Mouse (Mus musculus) induced T-regulatory cell, adult 2 months (primary cell): ENCODE results near the gene Tradd.
A peak's percentile ranks its signal among the peaks of the same experiment; 100 is the strongest.
"Not testable (repeated sequence)": the region's sequence is repeated elsewhere in the genome, so short reads cannot be mapped to it uniquely, and the experiment has no call there.

Source experiments
- DNase-seq: peaks from one replicate; pipeline ENCODE4 v3.0.0-alpha.2; 2012; ENCODE audit warnings: low read depth

Gene Tradd

DNA sequence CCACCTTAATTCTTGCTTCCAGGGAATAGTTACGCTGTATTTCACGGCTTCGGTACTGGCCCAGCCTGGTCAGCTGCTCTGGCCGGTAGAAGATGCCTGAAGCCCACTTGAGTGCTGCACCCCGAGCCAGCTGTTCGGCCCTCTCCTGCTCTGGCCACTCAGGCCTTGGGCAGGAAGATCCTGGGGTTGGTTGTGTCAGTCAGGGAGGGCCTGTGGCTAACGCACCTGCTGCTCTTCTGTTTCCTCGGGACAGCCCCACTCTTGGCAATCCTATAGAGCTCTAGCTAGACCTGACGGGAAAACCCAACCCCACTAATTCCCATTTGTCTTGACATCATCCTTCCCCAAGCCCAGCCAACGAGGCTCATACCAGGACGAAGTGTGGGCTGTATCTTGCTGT, 30.8 kb upstream of the Tradd start:
- no peak for DNase-seq

DNA sequence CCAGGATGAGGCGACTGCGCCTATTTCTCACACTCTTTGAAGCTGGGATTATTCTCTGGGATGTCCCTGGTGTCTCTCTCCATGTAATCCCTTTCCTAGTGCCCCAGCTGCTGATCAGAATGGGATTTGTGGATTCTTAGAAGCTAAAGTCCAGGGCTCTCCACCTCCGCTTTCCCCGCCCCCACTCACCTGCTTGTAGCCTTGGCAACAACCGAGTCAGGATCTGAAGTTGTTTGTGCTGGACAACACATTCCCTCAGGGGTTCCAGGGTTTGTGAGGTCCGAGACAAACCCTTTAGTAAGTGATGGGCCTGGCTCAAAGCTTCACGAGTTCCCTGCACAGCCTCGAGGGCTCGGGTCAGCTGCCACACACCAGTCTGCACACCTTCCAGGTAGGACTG, 30.4 kb upstream of the Tradd start:
- no peak for DNase-seq

DNA sequence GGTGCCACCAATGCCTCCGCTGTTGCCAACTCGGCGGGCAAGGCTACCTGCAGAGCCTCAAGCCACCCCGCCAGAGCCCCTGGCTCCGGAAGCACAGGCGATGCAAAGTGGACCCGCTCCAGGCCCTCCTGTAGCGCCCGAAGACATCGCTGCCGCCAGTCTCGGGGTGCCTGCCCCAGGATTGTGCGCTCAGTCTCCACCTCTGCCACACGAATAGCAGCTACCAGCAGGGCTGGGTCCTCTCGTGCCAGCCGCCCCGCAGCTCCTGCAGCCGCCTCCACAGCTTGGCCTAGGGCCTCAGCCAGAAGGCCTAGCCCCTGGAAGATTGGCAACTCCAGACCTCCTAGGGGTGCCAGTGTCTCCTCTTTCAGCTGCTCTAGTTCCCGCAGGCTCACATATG, 29.0 kb upstream of the Tradd start:
- no peak for DNase-seq

DNA sequence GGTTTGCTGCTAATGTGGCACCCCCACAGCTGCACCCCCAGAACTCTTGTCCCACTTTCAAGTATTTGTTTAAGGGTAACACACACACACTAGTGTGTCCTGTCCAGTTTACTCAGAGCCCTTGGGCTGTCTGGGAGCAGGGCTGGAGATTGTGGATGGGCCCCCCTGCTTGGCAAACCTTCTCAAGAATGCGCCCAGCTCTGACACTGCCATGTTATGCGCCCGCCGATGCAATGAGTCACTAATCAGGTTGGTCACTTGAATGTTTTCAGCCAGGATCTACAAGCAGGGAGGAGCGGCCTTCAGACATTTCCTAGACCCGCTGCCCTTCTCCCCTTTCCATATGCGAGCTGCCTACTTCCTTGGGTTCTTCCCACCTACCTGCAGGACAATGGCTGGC, 28.1 kb upstream of the Tradd start:
- no peak for DNase-seq

DNA sequence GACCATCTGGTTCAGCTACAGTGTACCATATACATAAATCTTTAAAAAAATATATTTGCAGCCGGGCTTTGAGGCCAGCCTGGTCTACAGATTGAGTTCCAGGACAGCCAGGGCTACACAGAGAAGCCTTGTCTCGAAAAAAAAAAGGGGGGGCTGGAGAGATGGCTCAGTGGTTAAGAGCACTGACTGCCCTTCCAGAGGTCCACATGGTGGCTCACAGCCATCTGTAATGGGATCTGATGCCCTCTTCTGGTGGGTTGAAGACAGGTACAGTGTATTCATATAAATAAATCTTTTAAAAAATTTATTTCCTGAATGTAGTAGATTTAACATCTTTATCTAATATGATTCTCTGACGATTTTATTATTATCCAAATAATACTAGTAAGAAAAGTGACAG, 27.4 kb upstream of the Tradd start:
- peak; percentile 29 for DNase-seq

DNA sequence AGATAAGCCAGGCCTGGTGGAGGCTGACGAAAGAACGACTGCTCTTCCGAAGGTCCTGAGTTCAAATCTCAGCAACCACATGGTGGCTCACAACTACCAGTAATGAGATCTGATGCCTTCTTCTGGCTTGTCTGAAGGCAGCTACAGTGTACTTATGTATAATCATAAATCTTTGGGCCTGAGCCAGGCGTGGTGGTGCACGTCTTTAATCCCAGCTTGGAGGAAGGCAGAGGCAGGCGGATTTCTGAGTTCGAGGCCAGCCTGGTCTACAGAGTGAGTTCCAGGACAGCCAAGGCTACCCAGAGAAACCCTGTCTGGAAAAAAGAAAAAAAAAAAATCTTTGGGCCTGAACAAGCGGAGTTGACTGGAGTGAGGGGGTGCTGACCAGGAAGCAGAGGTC, 27.0 kb upstream of the Tradd start:
- DNase-seq, result not testable (repeated sequence)

DNA sequence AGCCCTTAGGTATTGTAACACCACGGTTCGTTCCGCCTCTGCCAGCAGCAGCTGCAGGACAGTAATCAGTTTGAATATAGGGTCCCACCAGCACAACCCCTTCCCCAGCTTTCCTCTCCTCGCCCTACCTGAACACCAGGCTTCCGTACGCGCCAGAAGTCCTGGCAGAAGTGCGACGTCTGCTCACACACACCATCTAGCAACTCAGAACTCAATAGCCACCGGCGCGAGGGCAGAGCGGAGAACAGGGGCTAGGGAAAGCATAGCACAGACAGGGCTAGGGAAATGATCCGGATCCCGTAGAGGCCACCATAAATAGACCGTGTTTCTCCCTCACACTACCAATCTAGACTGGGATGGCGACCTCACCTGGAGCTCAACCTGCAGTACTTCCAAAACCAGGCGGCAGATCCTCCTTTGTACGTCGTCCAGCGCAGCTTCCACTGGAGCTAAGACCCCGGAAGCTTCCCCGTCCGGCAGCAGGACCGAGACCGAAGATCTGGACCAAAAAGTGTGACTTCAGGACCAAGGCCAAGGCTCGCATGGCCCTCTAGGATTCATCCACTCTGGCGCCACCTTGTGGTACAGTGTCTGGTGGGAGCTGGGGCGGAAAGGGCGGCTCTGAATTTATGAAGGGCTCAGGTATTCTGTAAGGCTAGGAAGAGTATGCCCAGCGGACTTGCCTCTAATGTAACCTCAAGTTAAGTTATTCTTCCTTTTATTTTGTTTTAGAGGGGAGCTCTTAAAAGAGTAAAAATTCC, 26.3 kb upstream of the Tradd start:
- DNase-seq, result peak; percentile 96

DNA sequence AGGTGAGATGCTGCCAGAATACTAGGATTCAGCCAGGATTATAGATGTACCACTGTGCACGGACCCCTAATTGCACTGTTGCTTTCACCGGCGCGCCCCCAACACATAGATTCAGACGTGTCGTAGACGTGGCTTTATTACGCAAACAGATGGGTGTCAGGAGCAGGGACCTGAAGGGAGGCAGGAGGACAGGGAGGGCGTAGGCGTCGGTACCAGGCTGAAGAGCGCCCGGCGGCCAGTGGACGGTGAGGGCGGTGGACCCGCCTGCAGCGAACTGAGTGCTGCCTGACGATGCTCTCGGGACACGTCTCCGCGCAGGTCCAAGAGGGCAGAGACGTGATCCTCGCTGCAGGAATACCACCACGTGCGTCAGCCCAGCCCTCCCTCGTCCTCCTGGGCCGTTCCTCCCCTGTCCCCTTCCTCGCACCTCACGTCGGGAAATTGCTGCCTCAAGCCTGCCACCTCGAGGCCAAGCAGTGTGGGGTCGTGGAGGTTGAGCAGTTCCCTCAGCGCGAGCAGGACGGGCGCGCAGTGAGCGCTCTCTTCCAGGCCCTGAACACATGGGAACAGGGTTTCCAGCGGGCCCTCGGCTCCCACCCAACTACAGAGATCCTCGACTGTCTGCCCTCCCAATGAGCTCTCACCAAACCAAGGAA, 25.5 kb upstream of the Tradd start, which contains the start of gene 4931428F04Rik:
Gene 4931428F04Rik (minus strand): TSS at position 60 of the 656 bp plus-strand sequence.
- peak; percentile 72 for DNase-seq

DNA sequence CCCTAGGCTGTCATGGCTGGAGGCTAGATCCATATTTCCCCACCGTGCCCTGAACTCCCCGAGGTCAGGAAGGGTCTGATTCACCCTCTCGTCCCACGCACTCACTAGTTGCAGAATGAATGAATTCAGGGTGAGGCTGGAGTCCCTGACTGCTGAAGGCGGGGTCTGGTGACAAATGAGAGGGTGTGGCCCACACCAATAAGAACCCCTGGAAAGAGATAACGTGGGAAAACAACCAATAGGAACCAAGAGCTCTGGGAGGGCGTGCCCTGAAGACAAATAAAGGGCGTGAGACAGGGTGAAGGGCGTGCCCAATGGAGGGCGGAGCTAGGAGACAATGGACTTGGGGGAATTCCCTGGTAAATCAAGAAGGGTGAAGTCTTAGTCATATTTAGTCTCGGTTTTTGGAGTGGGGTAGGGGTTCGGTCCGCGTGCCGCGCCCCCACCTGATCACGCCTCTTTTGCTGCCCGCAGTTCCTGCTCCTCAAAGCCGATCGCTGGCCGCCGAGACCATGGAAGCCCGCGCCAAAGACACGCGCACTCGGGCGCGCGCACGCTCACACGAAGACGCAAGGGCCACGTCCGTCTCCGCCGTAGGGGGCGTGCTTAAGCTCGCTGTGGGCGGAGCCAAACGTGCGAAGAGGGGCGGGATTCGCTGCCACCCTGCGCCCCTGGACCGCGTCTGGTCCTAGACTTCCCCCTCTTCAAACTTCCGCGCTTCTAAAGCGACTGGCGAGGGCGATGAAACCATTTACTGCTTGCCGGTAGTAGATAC, 24.7 kb upstream of the Tradd start:
- peak; percentile 98 for DNase-seq

DNA sequence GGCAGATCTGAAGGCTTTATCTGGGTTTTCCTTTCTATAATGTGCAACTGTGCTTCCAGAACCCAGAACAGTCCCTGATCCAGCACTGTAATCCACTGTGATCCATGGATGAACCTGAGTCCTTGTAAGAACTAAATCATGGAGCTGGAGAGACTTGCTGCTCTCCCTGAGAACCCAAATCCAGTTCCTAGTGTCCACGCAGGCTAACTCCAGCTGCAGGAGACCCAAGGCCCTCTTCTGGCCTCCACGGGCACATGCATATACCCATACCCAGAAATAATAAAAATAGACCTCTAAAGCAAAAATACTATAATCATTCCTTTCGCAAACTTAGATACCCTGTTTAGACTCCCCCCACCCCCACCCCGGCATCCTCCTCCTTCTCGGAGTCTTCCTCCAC, 23.8 kb upstream of the Tradd start:
- DNase-seq, result no peak

DNA sequence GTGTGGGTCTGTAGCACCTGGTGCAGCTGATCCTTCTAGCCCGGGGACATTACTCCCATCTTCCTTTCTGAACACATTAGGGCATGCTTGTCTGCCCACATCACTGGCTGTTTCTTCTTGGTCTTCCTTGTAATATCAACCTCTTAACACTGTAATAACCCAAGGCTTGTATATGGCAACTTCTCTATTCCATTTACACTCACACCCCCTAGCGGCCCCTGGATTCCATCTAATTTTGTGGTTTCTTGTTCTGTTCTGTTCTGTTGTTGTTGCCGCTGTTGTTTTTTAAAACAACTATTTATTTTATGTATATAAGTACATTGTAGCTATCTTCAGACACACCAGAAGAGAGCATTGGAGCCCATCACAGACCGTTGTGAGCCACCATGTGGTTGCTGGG, 22.5 kb upstream of the Tradd start:
- DNase-seq, result peak; percentile 29

DNA sequence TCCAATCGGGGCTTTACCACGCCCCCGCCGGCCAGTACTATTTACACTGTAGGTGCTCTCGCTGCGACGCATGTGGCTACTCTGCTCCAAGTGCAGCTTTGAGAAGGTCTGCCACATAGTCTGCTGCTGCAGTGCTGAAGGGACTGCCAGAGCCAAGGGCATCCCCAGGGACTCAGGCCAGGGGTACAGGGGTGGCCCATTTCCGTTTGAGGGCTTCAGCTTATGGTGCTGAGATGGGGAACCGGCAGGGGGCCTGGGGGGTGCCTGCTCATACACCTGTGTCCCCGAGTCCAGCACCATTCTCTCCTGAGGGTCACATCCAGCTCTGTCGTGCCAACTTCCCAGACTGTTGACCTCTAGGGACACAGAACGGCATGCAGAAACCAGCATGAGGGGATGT, 21.1 kb upstream of the Tradd start:
- DNase-seq, result no peak

DNA sequence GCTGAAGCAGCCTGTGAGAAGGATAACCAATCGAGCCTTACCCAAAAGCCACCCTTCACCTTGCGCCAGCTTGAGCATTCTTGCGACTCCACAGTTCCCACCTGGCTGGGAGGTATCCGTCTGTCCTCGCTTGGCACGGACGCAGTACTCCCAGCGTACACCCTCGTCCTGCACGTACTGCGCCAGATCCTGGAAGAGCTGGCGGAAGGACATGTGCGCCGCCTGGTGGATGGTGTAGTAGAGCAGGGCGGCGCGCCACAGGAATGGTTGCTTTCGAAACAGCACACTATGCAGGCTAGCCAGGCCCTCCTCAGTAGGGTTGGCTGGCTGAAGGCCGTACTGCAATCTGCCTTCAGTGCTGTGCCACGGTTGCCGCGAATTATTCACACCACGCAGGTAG, 18.7 kb upstream of the Tradd start:
- peak; percentile 70 for DNase-seq

DNA sequence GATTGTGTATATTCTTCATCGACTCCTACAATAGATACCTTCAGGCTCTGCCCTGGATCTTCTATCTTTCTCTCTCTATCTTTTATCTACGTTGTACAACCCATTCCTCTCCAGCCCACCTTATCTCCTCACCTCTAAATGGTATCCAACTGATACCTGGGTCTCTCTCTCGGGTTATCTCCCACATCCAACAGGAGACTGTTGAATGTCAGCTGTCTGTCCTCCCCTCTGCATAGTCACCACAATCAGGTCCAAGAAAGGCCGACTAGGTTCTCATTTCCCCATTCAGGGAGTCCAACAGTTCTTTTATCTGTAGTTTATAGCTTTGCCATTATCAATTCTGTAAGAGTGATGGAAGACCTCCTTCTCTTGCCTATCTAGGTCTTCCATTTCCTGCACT, 17.8 kb upstream of the Tradd start:
- DNase-seq, result no peak

DNA sequence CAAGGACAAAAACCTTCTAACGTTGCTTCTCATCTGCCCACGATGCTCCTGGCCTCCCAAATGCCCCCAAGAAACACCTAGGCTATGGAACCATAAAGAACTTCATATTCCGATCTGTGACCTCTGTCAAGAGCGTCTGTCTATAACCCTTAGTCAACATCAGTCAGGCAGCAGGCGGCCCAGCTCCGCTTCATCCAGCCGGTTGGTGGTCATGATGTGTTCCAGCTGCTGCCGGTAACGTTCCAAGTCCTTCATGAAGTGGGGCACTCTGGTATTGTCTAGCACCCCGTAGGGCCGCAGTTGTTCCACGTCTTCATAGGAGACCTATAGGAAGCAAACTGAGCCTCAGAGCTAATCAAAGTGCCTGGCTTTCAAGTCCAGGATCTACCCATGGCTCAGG, 17.4 kb upstream of the Tradd start:
- no peak for DNase-seq

DNA sequence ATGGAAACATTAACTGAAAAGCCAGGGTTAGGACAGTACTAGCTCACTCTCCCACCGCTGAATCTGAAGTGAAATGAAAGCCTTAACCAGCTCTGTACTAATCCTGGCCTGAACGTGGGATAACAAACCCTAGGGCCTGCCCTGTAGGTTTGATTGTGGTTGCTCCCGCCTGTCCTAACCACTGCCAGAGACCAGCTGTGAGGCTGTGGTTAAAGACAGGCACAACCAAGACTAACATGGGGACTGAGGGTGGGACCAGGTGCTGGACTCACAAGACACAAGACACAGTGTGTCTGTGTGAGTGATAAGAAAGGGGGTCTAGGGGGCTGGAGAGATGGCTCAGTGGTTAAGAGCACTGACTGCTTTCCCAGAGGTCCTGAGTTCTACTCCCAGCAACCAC, 16.2 kb upstream of the Tradd start:
- DNase-seq, result no peak

DNA sequence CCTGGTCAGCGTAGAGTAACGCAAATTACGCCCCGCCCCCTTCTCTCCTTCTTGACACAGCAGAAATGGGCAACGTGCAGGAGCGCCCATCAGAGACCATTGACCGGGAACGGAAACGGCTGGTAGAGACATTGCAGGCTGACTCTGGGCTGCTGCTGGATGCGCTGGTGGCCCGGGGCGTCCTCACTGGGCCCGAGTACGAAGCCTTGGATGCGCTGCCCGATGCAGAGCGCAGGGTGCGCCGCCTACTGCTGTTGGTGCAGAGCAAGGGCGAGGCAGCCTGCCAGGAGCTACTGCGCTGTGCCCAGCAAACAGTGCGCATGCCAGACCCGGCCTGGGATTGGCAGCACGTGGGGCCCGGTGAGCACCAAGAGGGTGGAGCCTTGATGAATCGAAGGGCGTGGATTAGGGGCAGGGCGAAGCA, 14.5 kb upstream of the Tradd start:
- peak; percentile 73 for DNase-seq

DNA sequence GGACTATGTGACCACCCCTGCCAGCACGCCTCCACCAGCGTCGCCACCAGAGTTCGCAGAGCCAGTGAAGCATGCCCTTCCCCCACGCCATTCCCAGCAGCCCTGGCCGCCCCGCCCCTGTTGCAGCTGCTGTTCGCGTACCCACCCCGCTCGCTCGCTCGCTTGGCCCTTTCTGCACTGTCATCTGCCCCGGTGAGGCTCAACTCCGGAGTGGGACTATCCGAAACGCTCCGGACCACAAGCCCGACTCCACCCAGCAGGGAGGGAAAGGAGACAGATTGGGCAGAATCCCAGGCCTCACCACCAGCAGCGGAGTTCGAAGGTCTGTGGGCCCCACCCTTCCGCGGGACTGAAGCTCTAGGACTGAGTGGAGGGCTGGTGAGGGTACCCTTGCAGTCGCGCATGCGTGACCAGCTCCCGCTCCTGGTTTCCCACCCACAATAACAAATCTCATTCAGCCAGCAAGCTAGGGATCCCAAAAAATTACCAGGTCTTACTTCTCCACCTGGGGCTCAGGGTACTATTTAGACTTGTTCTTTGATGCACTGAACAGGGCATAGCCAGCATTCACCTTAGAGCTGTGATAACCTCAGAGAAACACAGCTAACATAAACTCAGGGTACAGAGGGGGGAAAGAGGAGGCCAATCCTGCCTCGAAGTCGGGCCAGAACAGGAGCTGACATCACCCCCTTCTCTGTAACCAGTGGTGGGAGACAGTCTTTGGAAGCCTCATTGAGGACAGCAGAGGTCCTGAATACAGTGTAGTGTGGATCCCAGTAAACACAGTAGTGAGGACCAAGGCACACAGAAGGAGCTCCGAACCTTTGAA, 12.1 kb upstream of the Tradd start:
- peak; percentile 35 for DNase-seq

DNA sequence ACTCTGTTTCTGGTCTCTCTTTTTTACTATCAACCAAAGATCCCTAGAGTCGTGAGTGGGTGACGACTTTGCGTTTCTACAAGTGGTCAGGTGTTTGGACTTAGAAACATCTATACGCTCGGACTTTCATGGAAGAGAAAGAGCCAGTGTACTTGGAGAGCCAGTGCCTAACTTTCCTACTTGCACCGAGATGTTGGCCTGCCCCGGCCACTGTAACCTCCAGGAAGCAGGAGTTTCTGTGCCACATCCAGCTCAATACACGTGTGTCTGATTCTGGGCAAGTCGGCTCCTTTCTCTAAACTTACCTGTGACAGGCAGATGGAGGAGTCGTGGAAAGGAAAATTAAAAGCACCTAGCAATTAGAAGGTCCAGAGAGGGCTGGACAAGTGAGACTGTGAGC, 11.4 kb upstream of the Tradd start, which contains the start of gene Nol3:
Gene Nol3 (plus strand): TSS at position 301 of the 400 bp plus-strand sequence.
- DNase-seq, result no peak

DNA sequence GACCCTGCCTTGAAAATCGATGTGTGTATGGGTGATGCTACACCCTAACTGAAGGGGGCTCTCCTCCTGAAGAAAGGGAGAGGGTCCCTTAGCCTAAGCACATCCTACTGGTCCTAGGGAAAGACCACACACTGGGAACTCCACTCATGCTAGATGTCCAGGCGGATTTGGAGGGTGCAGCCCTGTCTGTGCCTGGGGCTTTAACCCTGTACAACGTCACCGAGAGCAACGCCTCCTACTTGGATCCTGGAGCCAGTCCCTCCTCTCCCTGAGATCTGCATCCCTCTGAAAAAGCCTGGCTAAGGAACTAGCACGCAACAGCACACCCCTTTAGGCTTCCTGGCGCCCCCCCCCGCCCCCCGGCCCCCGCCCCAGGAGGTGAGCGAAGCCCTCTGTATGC, 11.0 kb upstream of the Tradd start:
- DNase-seq, result no peak

DNA sequence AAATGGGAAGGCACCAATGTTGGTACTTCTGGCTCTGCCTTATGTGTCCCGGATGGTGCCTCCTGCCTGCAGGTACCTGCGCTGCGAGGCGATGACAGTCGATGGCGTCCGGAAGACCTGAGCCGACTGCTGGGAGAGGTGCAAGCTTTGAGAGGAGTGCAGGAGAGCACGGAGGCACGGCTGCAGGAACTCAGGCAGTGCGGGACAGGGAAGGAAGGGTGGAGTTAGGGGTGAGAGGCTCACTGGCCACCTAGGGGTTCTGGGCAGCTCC, 6.4 kb upstream of the Tradd start:
- DNase-seq, result no peak
